Mouse (Mus musculus): ENCODE measurements around the gene Zfp408.
"Not testable (repeated sequence)": the region's sequence is repeated elsewhere in the genome, so short reads cannot be mapped to it uniquely, and the experiment has no call there.

The Zfp408 gene

GRCm38 (mm10) chr2:91651458-91652258 lies 2.1 kb upstream of the Zfp408 start:
- in situ Hi-C loops (cut with MseI, MboI) = no loop called here

- in situ Hi-C loops (cut with MseI, MboI) = no loop called here
These were observed 887 bp upstream of the Zfp408 start for GRCm38 (mm10) chr2:91650360-91650995.

GRCm38 (mm10) chr2:91649152-91649551 lies 439 bp downstream of the Zfp408 start:
- in situ Hi-C loops (cut with MseI, MboI) = no loop called here

GRCm38 (mm10) chr2:91646733-91647132 lies 2.9 kb downstream of the Zfp408 start:
- in situ Hi-C loops (cut with MseI, MboI) = no loop called here

- in situ Hi-C loops (cut with MseI, MboI) = no loop called here
These were observed 3.8 kb downstream of the Zfp408 start for GRCm38 (mm10) chr2:91645811-91646210.

- in situ Hi-C loops (cut with MseI, MboI) = no loop called here
These were observed 4.2 kb downstream of the Zfp408 start for GRCm38 (mm10) chr2:91645354-91645753.

- in situ Hi-C loops (cut with MseI, MboI) = no loop called here
These were observed 5.6 kb downstream of the Zfp408 start for GRCm38 (mm10) chr2:91644021-91644420.

GRCm38 (mm10) chr2:91642825-91643415 lies 6.7 kb downstream of the Zfp408 start:
- in situ Hi-C loops (cut with MseI, MboI) = no loop called here

- in situ Hi-C loops (cut with MseI, MboI) = no loop called here
These were observed 10.7 kb downstream of the Zfp408 start for GRCm38 (mm10) chr2:91638931-91639330.

GRCm38 (mm10) chr2:91636727-91637338 lies 12.8 kb downstream of the Zfp408 start:
- in situ Hi-C loops (cut with MseI, MboI) = no loop called here

- in situ Hi-C loops (cut with MseI, MboI) = no loop called here
These were observed 13.4 kb downstream of the Zfp408 start, which contains the start of gene F2 for GRCm38 (mm10) chr2:91636229-91636628. F2 (minus strand) TSS chr2:91636414.

- in situ Hi-C loops (cut with MseI, MboI) = no loop called here
These were observed 14.1 kb downstream of the Zfp408 start for GRCm38 (mm10) chr2:91635486-91635885.

GRCm38 (mm10) chr2:91634841-91635240 lies 14.8 kb downstream of the Zfp408 start:
- in situ Hi-C loops (cut with MseI, MboI) = no loop called here

GRCm38 (mm10) chr2:91633334-91633977 lies 16.1 kb downstream of the Zfp408 start:
- in situ Hi-C loops (cut with MseI, MboI) = no loop called here

GRCm38 (mm10) chr2:91632316-91632715 lies 17.3 kb downstream of the Zfp408 start:
- in situ Hi-C loops (cut with MseI, MboI) = no loop called here

- in situ Hi-C loops (cut with MseI, MboI) = no loop called here
These were observed 17.8 kb downstream of the Zfp408 start for GRCm38 (mm10) chr2:91631826-91632225.

- in situ Hi-C loops (cut with MseI, MboI) = no loop called here
These were observed 19.2 kb downstream of the Zfp408 start for GRCm38 (mm10) chr2:91630384-91630783.

- in situ Hi-C loops (cut with MseI, MboI) = no loop called here
These were observed 19.9 kb downstream of the Zfp408 start for GRCm38 (mm10) chr2:91629682-91630081.

GRCm38 (mm10) chr2:91628171-91628570 lies 21.4 kb downstream of the Zfp408 start:
- in situ Hi-C loops (cut with MseI, MboI) = no loop called here

GRCm38 (mm10) chr2:91627486-91627885 lies 22.1 kb downstream of the Zfp408 start:
- in situ Hi-C loops (cut with MseI, MboI) = no loop called here

- in situ Hi-C loops (cut with MseI, MboI) = not testable (repeated sequence)
These were observed 26.2 kb downstream of the Zfp408 start for GRCm38 (mm10) chr2:91623366-91623765.

- in situ Hi-C loops (cut with MseI, MboI) = no loop called here
These were observed 27.2 kb downstream of the Zfp408 start for GRCm38 (mm10) chr2:91622356-91622755.
